Mouse (Mus musculus) liver, embryonic 16.5 days (tissue): ENCODE data around the gene Rhbg. TPM values are rescaled to one million over a fixed set of nuclear protein-coding genes. Genes with fewer than 3 reads are reported as not detected.

Experiments
- ATAC-seq: fragments of 200-750 bp; cut with Nextera tagmentation; 2 replicates; pipeline ENCODE4 v1.8.0; 2017; ENCODE audit warnings: low read depth, mild to moderate bottlenecking, moderate number of reproducible peaks, moderate library complexity
- H3K27ac ChIP-seq: fragments of 300-500 bp; sonication (generic); 2 replicates; pipeline ENCODE4 v1.5.1; 2014; ENCODE audit warnings: mild to moderate bottlenecking, low read length
- H3K27me3 ChIP-seq: fragments of 300-500 bp; sonication (generic); 2 replicates; pipeline ENCODE4 v1.6.1; 2014; ENCODE audit warnings: low read depth, low read length, mixed read lengths; ENCODE audit not compliant: control insufficient read depth, insufficient read depth
- H3K36me3 ChIP-seq: fragments of 300-500 bp; sonication (generic); 2 replicates; pipeline ENCODE4 v1.6.1; 2014; ENCODE audit warnings: mild to moderate bottlenecking; ENCODE audit not compliant: control insufficient read depth, insufficient read depth
- H3K4me1 ChIP-seq: fragments of 300-500 bp; sonication (generic); 2 replicates; pipeline ENCODE4 v1.6.1; 2014; ENCODE audit warnings: low read depth, low read length, mixed read lengths; ENCODE audit not compliant: control insufficient read depth
- H3K4me2 ChIP-seq: fragments of 300-500 bp; sonication (generic); 2 replicates; pipeline ENCODE4 v1.6.1; 2014; ENCODE audit warnings: low read depth, low read length, mixed read lengths
- H3K4me3 ChIP-seq: fragments of 300-500 bp; sonication (generic); 2 replicates; pipeline ENCODE4 v1.5.1; 2014; ENCODE audit warnings: low read depth, mild to moderate bottlenecking, low read length
- H3K9ac ChIP-seq: fragments of 300-500 bp; sonication (generic); 2 replicates; pipeline ENCODE4 v1.6.1; 2014; ENCODE audit warnings: low read depth, low read length
- H3K9me3 ChIP-seq: fragments of 300-500 bp; sonication (generic); replicated peaks from 2 replicates; pipeline ENCODE4 v1.6.1; 2016; ENCODE audit warnings: low read length; ENCODE audit not compliant: control insufficient read depth
- WGBS: fragments of 180-500 bp; shearing (Covaris S2); extraction: QIAGEN DNeasy Blood & Tissue Kit; methylation state at CpG from one replicate; pipeline ENCODE4 v1.1.7; 2014; ENCODE audit not compliant: insufficient replicate concordance; 5-methylcytosine and 5-hydroxymethylcytosine counted together
- polyA plus RNA-seq: library from polyadenylated mRNA; unstranded; fragments of >200 nt; fragmentation: Nextera tagmentation; extraction: Ambion mirVana; gene quantifications from 2 replicates; pipeline ENCODE4 v1.2.1, GENCODE M21; 2015

Rhbg gene
- polyA plus RNA-seq, 1 experiment from 2014 or later = 4.8 TPM

DNA sequence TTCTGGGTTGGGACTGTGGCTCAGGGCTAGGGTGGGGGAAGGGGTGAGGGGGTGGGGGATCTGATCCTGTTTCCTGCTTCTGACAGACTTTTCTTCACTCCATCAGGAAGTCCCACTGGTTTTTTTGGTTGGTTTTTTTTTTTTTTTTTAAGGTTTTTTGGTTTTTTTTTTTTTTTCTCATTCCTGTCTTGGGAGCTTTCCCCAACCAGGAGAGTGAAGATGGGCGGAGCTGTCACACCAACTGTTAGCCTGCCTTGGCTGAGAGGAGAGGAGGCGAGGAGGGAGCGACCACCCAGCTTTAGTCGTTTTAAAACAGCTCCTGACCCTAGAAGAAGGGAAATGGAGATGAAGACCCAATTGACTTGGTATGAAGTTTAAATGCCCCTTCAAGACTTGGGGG lies 27.2 kb downstream of the Rhbg start:
- Histone ChIP-seq H3K4me2 (no peak overlapping the region), H3K27me3 (peaks cover 20% of the 10 kb centered on the region), H3K9me3 (no peaks in the 10 kb centered on the region), H3K36me3 (no peaks in the 10 kb centered on the region), H3K9ac (no peak overlapping the region), H3K4me1 (no peaks in the 10 kb centered on the region), H3K4me3 (no peak overlapping the region), H3K27ac (no peak overlapping the region)
- WGBS = 28% methylated on average over 4 of the region's 4 CpGs
- no peak for ATAC-seq

DNA sequence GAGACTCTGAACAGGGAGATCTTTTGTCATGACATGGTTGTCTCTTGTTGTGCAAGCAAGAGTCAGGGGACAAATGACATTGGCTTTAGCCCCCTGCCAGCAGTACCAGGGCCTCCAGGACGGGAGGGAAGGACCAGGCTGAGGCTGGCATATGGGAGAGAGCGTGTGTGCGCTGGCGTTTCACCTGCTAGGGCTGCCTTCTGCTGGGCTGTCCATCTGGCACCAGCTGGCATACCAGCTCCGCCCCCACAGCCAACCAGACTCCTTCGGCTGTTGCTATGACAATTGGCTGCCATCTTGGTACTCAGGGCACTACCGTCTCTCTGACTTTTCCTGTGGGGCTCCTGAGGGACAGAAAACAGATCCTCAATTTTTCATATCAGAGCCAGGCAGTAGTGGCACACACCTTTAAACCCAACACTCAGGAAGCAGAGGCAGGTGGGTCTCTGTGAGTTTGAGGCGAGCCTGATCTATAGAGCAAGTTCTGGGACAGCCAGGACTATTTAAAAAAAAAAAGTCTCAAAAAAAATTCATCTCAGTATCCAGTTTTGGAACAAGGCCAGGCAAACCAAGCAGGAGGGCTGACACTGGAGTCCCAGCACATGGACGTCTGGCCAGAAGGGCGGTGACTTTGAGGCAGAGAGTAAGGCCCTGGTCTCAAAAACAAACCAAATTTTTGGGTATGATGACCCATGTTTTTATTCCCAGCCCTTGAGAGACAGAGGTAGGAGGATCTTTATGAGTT lies 28.2 kb downstream of the Rhbg start:
- WGBS = 65% methylated on average over 10 of the region's 10 CpGs

DNA sequence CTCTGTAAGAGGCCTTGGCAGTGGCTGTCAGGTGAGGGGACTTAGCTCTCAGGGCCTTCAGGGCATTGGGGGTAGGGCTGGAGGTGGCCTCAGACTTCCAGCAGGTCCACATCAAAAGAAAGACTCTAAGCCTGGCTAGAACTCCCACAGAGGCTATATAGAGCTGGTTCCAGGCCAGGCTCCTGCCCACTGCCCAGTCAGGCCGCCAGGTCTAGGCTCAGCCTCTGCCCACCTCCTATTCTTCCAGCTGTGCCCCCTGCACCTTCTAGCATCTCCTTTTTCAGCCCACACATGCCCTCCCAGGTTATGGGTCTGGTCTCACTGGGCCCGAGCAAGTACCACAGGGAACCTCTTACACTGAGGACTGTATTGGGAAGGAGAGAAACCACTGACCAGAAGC lies 29.6 kb downstream of the Rhbg start:
- H3K9me3 ChIP-seq = no peaks in the 10 kb centered on the region
- no peak overlapping the region for H3K27ac ChIP-seq
- H3K4me2 ChIP-seq = no peak overlapping the region
- H3K27me3 ChIP-seq = peaks cover 21% of the 10 kb centered on the region
- no peaks in the 10 kb centered on the region for H3K36me3 ChIP-seq
- H3K4me3 ChIP-seq = no peak overlapping the region
- no peaks in the 10 kb centered on the region for H3K4me1 ChIP-seq
- H3K9ac ChIP-seq = no peak overlapping the region
- ATAC-seq = no peak
- WGBS = 27% methylated on average over 2 of the region's 2 CpGs

More for the DNA sequence above, 28.2 kb downstream of the Rhbg start:
- Histone ChIP-seq H3K36me3 (no peaks in the 10 kb centered on the region), H3K27me3 (peaks cover 19% of the 10 kb centered on the region), H3K4me2 (no peak overlapping the region), H3K9me3 (no peaks in the 10 kb centered on the region), H3K27ac (no peak overlapping the region), H3K4me1 (no peaks in the 10 kb centered on the region), H3K9ac (no peak overlapping the region), H3K4me3 (no peak overlapping the region)
- no peak for ATAC-seq

DNA sequence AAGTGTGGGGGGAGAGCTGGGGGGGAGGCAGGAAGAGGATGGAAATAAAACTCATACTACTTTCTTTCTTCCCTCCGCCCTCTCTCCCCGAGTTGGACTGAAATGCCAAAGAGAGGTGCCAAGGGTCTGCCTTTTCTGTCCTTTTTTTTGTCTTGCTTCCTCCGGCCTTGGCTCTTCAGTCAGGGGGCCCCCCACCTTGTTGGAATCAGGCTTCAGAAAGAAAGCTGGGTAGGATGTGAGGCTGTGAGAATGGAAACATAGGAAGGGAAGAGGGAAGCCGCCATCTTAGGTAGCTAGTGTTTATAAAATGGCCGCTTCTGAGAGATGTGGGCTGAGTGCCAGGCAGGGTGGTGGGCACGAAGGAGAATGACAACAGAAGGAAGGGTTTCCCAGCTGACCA lies 32.1 kb downstream of the Rhbg start:
- Histone ChIP-seq H3K9ac (no peak overlapping the region), H3K4me1 (no peaks in the 10 kb centered on the region), H3K36me3 (no peaks in the 10 kb centered on the region), H3K9me3 (no peaks in the 10 kb centered on the region), H3K27me3 (peaks cover 38% of the 10 kb centered on the region), H3K4me3 (no peak overlapping the region), H3K4me2 (no peak overlapping the region), H3K27ac (no peak overlapping the region)
- WGBS = 51% methylated on average over 6 of the region's 6 CpGs
- no peak for ATAC-seq

DNA sequence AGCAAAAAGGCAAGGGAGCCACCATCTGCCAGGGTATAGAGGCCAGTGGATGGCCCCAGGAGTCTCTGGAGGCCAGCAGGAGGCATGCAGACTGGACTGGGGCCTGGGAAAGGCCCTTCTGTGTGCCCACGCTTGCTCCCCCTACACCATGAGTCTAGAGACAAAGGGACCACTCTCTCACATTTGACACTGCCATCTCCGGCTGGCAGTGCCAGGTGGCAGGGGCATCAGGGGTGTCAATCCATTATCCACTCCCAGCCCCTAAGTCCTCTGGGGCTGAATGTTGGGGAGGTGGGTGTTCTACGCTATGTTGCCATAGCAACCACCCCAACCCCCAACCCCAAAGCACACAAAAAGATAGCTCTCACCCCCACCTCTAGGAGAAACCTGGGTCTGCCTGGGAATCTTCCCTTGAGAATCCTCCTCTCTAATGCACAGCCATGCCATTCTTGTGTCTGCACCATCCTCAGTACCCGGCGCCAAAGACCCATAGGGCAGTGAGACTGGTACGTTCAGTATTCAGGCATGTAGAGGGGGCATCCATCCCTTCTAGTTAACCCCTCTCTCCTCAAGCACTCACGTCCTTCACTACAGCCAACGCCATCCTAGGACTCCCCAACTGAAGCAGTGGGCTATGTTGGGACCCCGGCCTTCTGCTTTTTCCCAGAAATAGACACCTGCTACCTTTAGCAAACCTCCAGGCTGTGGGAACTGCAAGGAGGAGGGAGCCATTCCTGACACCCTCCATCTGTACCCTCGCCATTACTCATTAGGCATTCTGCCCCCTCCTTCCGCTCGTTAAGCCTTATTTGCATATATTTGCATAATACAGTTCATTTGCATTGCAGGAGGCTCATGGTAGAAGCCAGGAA lies 32.8 kb downstream of the Rhbg start:
- H3K27ac ChIP-seq = no peak overlapping the region
- H3K27me3 ChIP-seq = peaks cover 45% of the 10 kb centered on the region
- no peaks in the 10 kb centered on the region for H3K4me1 ChIP-seq
- no peaks in the 10 kb centered on the region for H3K9me3 ChIP-seq
- H3K4me2 ChIP-seq = no peak overlapping the region
- no peak overlapping the region for H3K4me3 ChIP-seq
- no peak overlapping the region for H3K9ac ChIP-seq
- no peaks in the 10 kb centered on the region for H3K36me3 ChIP-seq
- ATAC-seq = no peak
- 39% methylated on average over 12 of the region's 12 CpGs for WGBS

DNA sequence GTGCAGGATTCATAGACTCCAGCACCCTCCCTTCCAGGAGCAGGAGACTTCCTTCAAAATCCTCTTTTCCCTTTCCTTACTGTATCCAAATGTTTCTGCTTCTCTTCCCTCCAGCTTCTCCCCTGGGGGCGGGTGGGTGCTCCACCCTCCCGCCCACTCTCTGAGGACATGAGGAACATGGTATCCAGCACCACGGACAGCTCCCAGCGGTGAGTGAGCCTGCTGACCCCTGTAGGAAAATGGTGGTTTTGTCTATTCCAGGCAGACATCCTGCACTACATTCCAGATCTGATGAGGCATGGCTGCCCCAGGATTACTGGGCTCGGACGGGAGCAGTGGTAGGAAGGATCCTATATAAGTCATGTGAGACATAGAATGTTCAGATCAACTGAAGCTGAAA lies 33.7 kb downstream of the Rhbg start:
- no peaks in the 10 kb centered on the region for H3K4me1 ChIP-seq
- no peaks in the 10 kb centered on the region for H3K36me3 ChIP-seq
- no peak for ATAC-seq
- no peak overlapping the region for H3K27ac ChIP-seq
- no peak overlapping the region for H3K4me2 ChIP-seq
- no peak overlapping the region for H3K4me3 ChIP-seq
- H3K9me3 ChIP-seq = no peaks in the 10 kb centered on the region
- no peak overlapping the region for H3K9ac ChIP-seq
- peaks cover 54% of the 10 kb centered on the region for H3K27me3 ChIP-seq
- WGBS = 2% methylated on average over 6 of the region's 6 CpGs

DNA sequence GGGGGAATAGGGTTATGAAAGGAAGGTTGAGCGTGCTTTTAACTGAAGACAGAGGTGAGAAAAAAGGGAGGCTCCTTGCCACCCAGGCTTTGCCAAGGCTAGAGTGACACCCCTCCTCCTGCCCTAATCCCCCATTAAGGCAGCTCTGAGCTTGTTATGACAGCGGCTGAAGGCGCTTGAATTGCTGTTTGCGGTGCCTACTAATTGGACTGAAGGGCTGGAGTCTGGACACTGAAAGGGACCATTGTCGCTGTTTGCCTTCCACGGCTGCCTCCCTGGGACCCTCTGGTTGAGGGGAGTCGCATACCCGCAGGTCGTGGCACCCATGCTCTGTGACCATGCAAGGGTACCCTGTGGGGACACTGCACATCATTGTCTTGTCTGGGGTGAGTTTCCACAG lies 34.6 kb downstream of the Rhbg start:
- no peaks in the 10 kb centered on the region for H3K9me3 ChIP-seq
- 14% methylated on average over 9 of the region's 9 CpGs for WGBS

DNA sequence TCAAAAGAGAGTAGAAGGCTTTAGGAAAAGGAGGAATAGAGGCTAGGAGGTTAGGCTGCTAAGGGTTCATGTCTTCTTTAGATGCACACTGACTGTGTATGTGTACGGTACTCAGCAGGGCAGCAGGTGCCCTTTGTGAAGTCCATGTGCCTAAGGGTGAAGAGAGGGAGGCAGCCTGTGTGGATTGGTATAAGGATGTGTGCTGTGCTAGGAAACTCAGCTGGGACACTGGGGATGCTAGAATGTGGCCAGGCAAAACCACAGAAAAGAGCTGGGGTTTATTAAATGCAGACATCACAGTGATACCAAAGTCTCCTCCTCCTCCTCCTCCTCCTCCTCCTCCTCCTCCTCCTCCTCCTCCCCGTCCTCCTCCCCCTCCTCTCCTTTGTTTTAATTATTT lies 36.8 kb downstream of the Rhbg start:
- no peaks in the 10 kb centered on the region for H3K36me3 ChIP-seq
- H3K9ac ChIP-seq = no peak overlapping the region
- peaks cover 4% of the 10 kb centered on the region; the same call in 1 of the 2 replicates for H3K4me1 ChIP-seq
- H3K27ac ChIP-seq = no peak overlapping the region
- H3K27me3 ChIP-seq = peaks cover 85% of the 10 kb centered on the region
- no peak overlapping the region for H3K4me2 ChIP-seq
- H3K9me3 ChIP-seq = no peaks in the 10 kb centered on the region
- 42% methylated on average over 1 of the region's 2 CpGs for WGBS
- no peak overlapping the region for H3K4me3 ChIP-seq
- ATAC-seq = no peak

More for the DNA sequence above, 34.6 kb downstream of the Rhbg start:
- no peak overlapping the region for H3K4me3 ChIP-seq
- no peak overlapping the region for H3K9ac ChIP-seq
- ATAC-seq = no peak
- H3K4me1 ChIP-seq = peaks cover 4% of the 10 kb centered on the region; the same call in 1 of the 2 replicates
- no peaks in the 10 kb centered on the region for H3K36me3 ChIP-seq
- H3K27me3 ChIP-seq = peaks cover 64% of the 10 kb centered on the region
- no peak overlapping the region for H3K27ac ChIP-seq
- no peak overlapping the region for H3K4me2 ChIP-seq
